Mouse (Mus musculus) hindbrain, embryonic 12.5 days (tissue): Measurements from ENCODE around the gene Rcbtb2. TPM values are rescaled to one million over a fixed set of nuclear protein-coding genes. Genes with fewer than 3 reads are reported as not detected.

Experiments
- ATAC-seq: fragments of 200-750 bp; cut with Nextera tagmentation; 2 replicates; pipeline ENCODE4 v1.8.0; 2017; ENCODE audit warnings: moderate TSS enrichment; ENCODE audit not compliant: low FRiP score
- H3K27ac ChIP-seq: fragments of 300-500 bp; sonication (generic); 2 replicates; pipeline ENCODE4 v1.5.1; 2016; ENCODE audit warnings: mild to moderate bottlenecking
- H3K27me3 ChIP-seq: fragments of 300-500 bp; sonication (generic); 2 replicates; pipeline ENCODE4 v1.6.1; 2016; ENCODE audit warnings: mild to moderate bottlenecking
- H3K36me3 ChIP-seq: fragments of 300-500 bp; sonication (generic); 2 replicates; pipeline ENCODE4 v1.6.1; 2016; ENCODE audit warnings: mild to moderate bottlenecking
- H3K4me1 ChIP-seq: fragments of 300-500 bp; sonication (generic); 2 replicates; pipeline ENCODE4 v1.6.1; 2016
- H3K4me2 ChIP-seq: fragments of 300-500 bp; sonication (generic); replicated peaks from 2 replicates; pipeline ENCODE4 v1.6.1; 2016; ENCODE audit warnings: mild to moderate bottlenecking
- H3K4me3 ChIP-seq: fragments of 300-500 bp; sonication (generic); 2 replicates; pipeline ENCODE4 v1.5.1; 2016; ENCODE audit warnings: mild to moderate bottlenecking
- H3K9ac ChIP-seq: fragments of 300-500 bp; sonication (generic); 2 replicates; pipeline ENCODE4 v1.6.1; 2016; ENCODE audit warnings: mild to moderate bottlenecking, moderate library complexity
- H3K9me3 ChIP-seq: fragments of 300-500 bp; sonication (generic); replicated peaks from 2 replicates; pipeline ENCODE4 v1.6.1; 2016; ENCODE audit warnings: mild to moderate bottlenecking
- WGBS: fragments of 180-500 bp; shearing (Covaris S2); methylation state at CpG from one replicate; pipeline ENCODE4 v1.1.7; 2016; 5-methylcytosine and 5-hydroxymethylcytosine counted together
- polyA plus RNA-seq: library from polyadenylated mRNA; unstranded; fragments of >200 nt; fragmentation: Nextera tagmentation; extraction: Ambion mirVana; gene quantifications from 2 replicates; pipeline ENCODE4 v1.2.1, GENCODE M21; 2016

Gene Rcbtb2
- polyA plus RNA-seq, 1 experiment from 2014 or later = 127 TPM

- 93% methylated on average over 6 of the region's 6 CpGs for WGBS
- Histone ChIP-seq H3K4me1 (no peaks in the 10 kb centered on the region), H3K36me3 (peaks cover 64% of the 10 kb centered on the region), H3K27me3 (no peaks in the 10 kb centered on the region), H3K27ac (no peak overlapping the region), H3K4me2 (no peak overlapping the region), H3K9ac (no peak overlapping the region), H3K9me3 (no peaks in the 10 kb centered on the region), H3K4me3 (no peak overlapping the region)
- ATAC-seq = no peak
These were observed 45.8 kb downstream of the Rcbtb2 start for GRCm38 (mm10) chr14:73168605-73169004.

GRCm38 (mm10) chr14:73169926-73170844 is 47.3 kb downstream of the Rcbtb2 start:
- Histone ChIP-seq H3K9ac (no peak overlapping the region), H3K4me1 (no peaks in the 10 kb centered on the region), H3K9me3 (no peaks in the 10 kb centered on the region), H3K36me3 (peaks cover 66% of the 10 kb centered on the region), H3K4me3 (no peak overlapping the region), H3K27me3 (no peaks in the 10 kb centered on the region), H3K4me2 (no peak overlapping the region), H3K27ac (no peak overlapping the region)
- WGBS = 92% methylated on average over 13 of the region's 13 CpGs
- no peak for ATAC-seq

GRCm38 (mm10) chr14:73172196-73173011 is 49.6 kb downstream of the Rcbtb2 start:
- Histone ChIP-seq H3K4me2 (no peak overlapping the region), H3K4me1 (no peaks in the 10 kb centered on the region), H3K4me3 (no peak overlapping the region), H3K9me3 (no peaks in the 10 kb centered on the region), H3K27me3 (no peaks in the 10 kb centered on the region), H3K27ac (no peak overlapping the region), H3K36me3 (peaks cover 68% of the 10 kb centered on the region), H3K9ac (no peak overlapping the region)
- 77% methylated on average over 12 of the region's 12 CpGs for WGBS
- no peak for ATAC-seq

- H3K36me3 ChIP-seq = peaks cover 76% of the 10 kb centered on the region
- no peak overlapping the region for H3K4me3 ChIP-seq
- H3K27ac ChIP-seq = no peak overlapping the region
- no peaks in the 10 kb centered on the region for H3K9me3 ChIP-seq
- H3K9ac ChIP-seq = no peak overlapping the region
- H3K4me2 ChIP-seq = no peak overlapping the region
- H3K4me1 ChIP-seq = no peaks in the 10 kb centered on the region
- no peaks in the 10 kb centered on the region for H3K27me3 ChIP-seq
- 90% methylated on average over 11 of the region's 11 CpGs for WGBS
- no peak for ATAC-seq
These were observed 50.8 kb downstream of the Rcbtb2 start for GRCm38 (mm10) chr14:73173662-73174061.

GRCm38 (mm10) chr14:73174091-73174995 is 51.5 kb downstream of the Rcbtb2 start:
- 86% methylated on average over 7 of the region's 7 CpGs for WGBS
- Histone ChIP-seq H3K27me3 (no peaks in the 10 kb centered on the region), H3K9ac (no peak overlapping the region), H3K27ac (no peak overlapping the region), H3K36me3 (peaks cover 82% of the 10 kb centered on the region), H3K4me3 (no peak overlapping the region), H3K9me3 (no peaks in the 10 kb centered on the region), H3K4me2 (no peak overlapping the region), H3K4me1 (no peaks in the 10 kb centered on the region)
- no peak for ATAC-seq

- no peak overlapping the region for H3K4me2 ChIP-seq
- 81% methylated on average over 1 of the region's 1 CpGs for WGBS
- H3K9ac ChIP-seq = no peak overlapping the region
- H3K36me3 ChIP-seq = peaks cover 83% of the 10 kb centered on the region
- no peaks in the 10 kb centered on the region for H3K9me3 ChIP-seq
- H3K27ac ChIP-seq = no peak overlapping the region
- H3K4me3 ChIP-seq = no peak overlapping the region
- no peaks in the 10 kb centered on the region for H3K27me3 ChIP-seq
- no peak for ATAC-seq
- no peaks in the 10 kb centered on the region for H3K4me1 ChIP-seq
These were observed 52.2 kb downstream of the Rcbtb2 start for GRCm38 (mm10) chr14:73175031-73175430.

- WGBS = 88% methylated on average over 6 of the region's 6 CpGs
- Histone ChIP-seq H3K36me3 (peaks cover 80% of the 10 kb centered on the region), H3K9ac (no peak overlapping the region), H3K9me3 (no peaks in the 10 kb centered on the region), H3K27me3 (no peaks in the 10 kb centered on the region), H3K27ac (no peak overlapping the region), H3K4me2 (no peak overlapping the region), H3K4me3 (no peak overlapping the region), H3K4me1 (no peaks in the 10 kb centered on the region)
- no peak for ATAC-seq
These were observed 53.0 kb downstream of the Rcbtb2 start for GRCm38 (mm10) chr14:73175814-73176213.

- H3K9ac ChIP-seq = no peak overlapping the region
- no peak overlapping the region for H3K4me3 ChIP-seq
- WGBS = 90% methylated on average over 5 of the region's 5 CpGs
- ATAC-seq = no peak
- no peaks in the 10 kb centered on the region for H3K9me3 ChIP-seq
- no peak overlapping the region for H3K27ac ChIP-seq
- no peaks in the 10 kb centered on the region for H3K27me3 ChIP-seq
- no peaks in the 10 kb centered on the region for H3K4me1 ChIP-seq
- no peak overlapping the region for H3K4me2 ChIP-seq
- H3K36me3 ChIP-seq = peaks cover 79% of the 10 kb centered on the region
These were observed 53.4 kb downstream of the Rcbtb2 start for GRCm38 (mm10) chr14:73176266-73176665.

- H3K4me1 ChIP-seq = no peaks in the 10 kb centered on the region
- no peak for ATAC-seq
- 83% methylated on average over 11 of the region's 11 CpGs for WGBS
- no peak overlapping the region for H3K27ac ChIP-seq
- H3K9me3 ChIP-seq = no peaks in the 10 kb centered on the region
- no peak overlapping the region for H3K4me3 ChIP-seq
- no peak overlapping the region for H3K9ac ChIP-seq
- H3K27me3 ChIP-seq = no peaks in the 10 kb centered on the region
- H3K36me3 ChIP-seq = peaks cover 82% of the 10 kb centered on the region
- no peak overlapping the region for H3K4me2 ChIP-seq
These were observed 55.1 kb downstream of the Rcbtb2 start for GRCm38 (mm10) chr14:73177961-73178360.

GRCm38 (mm10) chr14:73179221-73179681 is 56.4 kb downstream of the Rcbtb2 start:
- H3K27ac ChIP-seq = no peak overlapping the region
- 87% methylated on average over 4 of the region's 4 CpGs for WGBS
- no peaks in the 10 kb centered on the region for H3K4me1 ChIP-seq
- ATAC-seq = no peak
- H3K27me3 ChIP-seq = no peaks in the 10 kb centered on the region
- no peak overlapping the region for H3K4me3 ChIP-seq
- H3K9me3 ChIP-seq = no peaks in the 10 kb centered on the region
- no peak overlapping the region for H3K4me2 ChIP-seq
- peaks cover 75% of the 10 kb centered on the region for H3K36me3 ChIP-seq
- H3K9ac ChIP-seq = no peak overlapping the region

GRCm38 (mm10) chr14:73180671-73181070 is 57.8 kb downstream of the Rcbtb2 start:
- no peaks in the 10 kb centered on the region for H3K27me3 ChIP-seq
- H3K9me3 ChIP-seq = 0 out of 2 replicates have a peak, but pooled peaks cover 4% of the 10 kb centered on the region
- H3K36me3 ChIP-seq = peaks cover 77% of the 10 kb centered on the region
- H3K4me3 ChIP-seq = no peak overlapping the region
- H3K4me1 ChIP-seq = no peaks in the 10 kb centered on the region
- no peak for ATAC-seq
- H3K4me2 ChIP-seq = no peak overlapping the region
- H3K9ac ChIP-seq = no peak overlapping the region
- H3K27ac ChIP-seq = no peak overlapping the region
- WGBS = 80% methylated on average over 3 of the region's 3 CpGs
